Mouse (Mus musculus): ENCODE measurements around the gene Hlf. TPM values are rescaled to one million over a fixed set of nuclear protein-coding genes. Genes with fewer than 3 reads are reported as not detected.

Hlf gene
- polyA plus RNA-seq, 1 experiment, result 0.54 TPM

GRCm38 (mm10) chr11:90347667-90348459 is 42.8 kb downstream of the Hlf start:
- Histone ChIP-seq H3K36me3 (ENCODE audit: control insufficient read depth, insufficient read depth, low read length) (no peaks in the 10 kb centered on the region), H3K4me1 (ENCODE audit: control insufficient read depth, insufficient read depth, insufficient read length) (no peaks in the 10 kb centered on the region), H3K27me3 (ENCODE audit: control insufficient read depth, insufficient read depth, low read length) (no peaks in the 10 kb centered on the region), H3K27ac (ENCODE audit: insufficient read depth, low read length) (no peak overlapping the region), H3K4me3 (ENCODE audit: extremely low read depth, insufficient read depth, insufficient read length) (no peak overlapping the region)
- TF ChIP-seq CTCF (IDR thresholded peaks at IDR 0.05; ENCODE audit: extremely low read depth, insufficient read depth, insufficient read length, insufficient replicate concordance), result no peak
- no peak for TF ChIP-seq POLR2A (IDR thresholded peaks at IDR 0.05; ENCODE audit: low read depth, low read length)
- no peak for DNase-seq (ENCODE audit: low read depth in 1 of 2, low spot score in 2 of 2)
- 49% methylated on average over 13 of the region's 13 CpGs for WGBS

DNA sequence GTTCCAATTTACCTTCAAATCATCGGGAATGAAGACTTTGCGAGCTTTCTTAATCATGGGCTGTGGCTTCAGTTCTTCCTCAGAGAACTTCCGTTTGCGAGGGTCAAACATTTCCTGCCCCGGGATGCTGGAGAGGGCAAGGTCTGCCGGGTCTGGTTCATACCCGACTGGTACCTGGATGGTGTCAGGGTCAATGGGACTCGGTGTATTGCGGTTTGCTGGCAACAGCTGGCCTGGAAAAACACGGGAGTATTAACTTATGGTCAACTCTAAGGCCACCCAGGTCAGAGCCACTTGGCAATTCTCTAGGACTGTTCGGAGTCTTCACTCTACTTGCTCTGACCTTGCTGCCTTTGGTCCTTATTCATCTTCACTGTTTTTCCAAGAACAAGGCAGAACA is 44.9 kb downstream of the Hlf start:
- TF ChIP-seq CTCF (IDR thresholded peaks at IDR 0.05; ENCODE audit: extremely low read depth, insufficient read depth, insufficient read length, insufficient replicate concordance), result no peak
- TF ChIP-seq POLR2A (IDR thresholded peaks at IDR 0.05; ENCODE audit: low read depth, low read length), result no peak
- no peak for DNase-seq (ENCODE audit: low read depth in 1 of 2, low spot score in 2 of 2)
- no peak overlapping the region for H3K27ac ChIP-seq (ENCODE audit: insufficient read depth, low read length)
- no peaks in the 10 kb centered on the region for H3K36me3 ChIP-seq (ENCODE audit: control insufficient read depth, insufficient read depth, low read length)
- H3K4me1 ChIP-seq (ENCODE audit: control insufficient read depth, insufficient read depth, insufficient read length), result no peaks in the 10 kb centered on the region
- no peak overlapping the region for H3K4me3 ChIP-seq (ENCODE audit: extremely low read depth, insufficient read depth, insufficient read length)
- H3K27me3 ChIP-seq (ENCODE audit: control insufficient read depth, insufficient read depth, low read length), result no peaks in the 10 kb centered on the region
- WGBS, result 93% methylated on average over 11 of the region's 11 CpGs

- no peaks in the 10 kb centered on the region for H3K36me3 ChIP-seq (ENCODE audit: control insufficient read depth, insufficient read depth, low read length)
- H3K4me1 ChIP-seq (ENCODE audit: control insufficient read depth, insufficient read depth, insufficient read length), result no peaks in the 10 kb centered on the region
- no peaks in the 10 kb centered on the region for H3K27me3 ChIP-seq (ENCODE audit: control insufficient read depth, insufficient read depth, low read length)
- no peak overlapping the region for H3K27ac ChIP-seq (ENCODE audit: insufficient read depth, low read length)
- WGBS, result 95% methylated on average over 5 of the region's 5 CpGs
- TF ChIP-seq CTCF (IDR thresholded peaks at IDR 0.05; ENCODE audit: extremely low read depth, insufficient read depth, insufficient read length, insufficient replicate concordance), result no peak
- TF ChIP-seq POLR2A (IDR thresholded peaks at IDR 0.05; ENCODE audit: low read depth, low read length), result no peak
- no peak for DNase-seq (ENCODE audit: low read depth in 1 of 2, low spot score in 2 of 2)
- H3K4me3 ChIP-seq (ENCODE audit: extremely low read depth, insufficient read depth, insufficient read length), result no peak overlapping the region
Observed at GRCm38 (mm10) chr11:90342858-90343257, 47.8 kb downstream of the Hlf start.

DNA sequence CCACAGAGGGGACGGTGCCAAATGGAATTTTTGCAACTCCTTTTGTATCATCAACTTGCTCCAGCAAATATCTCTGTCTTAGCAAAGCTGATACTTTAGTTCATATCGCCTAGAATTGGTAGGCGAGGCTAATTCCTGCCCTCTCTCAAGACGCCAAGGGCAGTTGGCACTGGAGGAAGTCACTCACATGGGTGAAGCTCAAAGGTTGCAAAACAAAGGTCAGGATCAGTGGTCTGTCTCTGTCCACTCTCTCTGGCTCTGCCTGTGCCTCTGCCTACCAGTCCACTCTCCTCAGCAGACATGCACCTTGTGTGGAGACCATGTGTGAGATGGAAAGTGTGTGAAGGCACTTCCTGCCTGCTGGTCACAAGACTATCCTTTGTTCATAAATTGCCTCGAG is 48.4 kb downstream of the Hlf start:
- H3K36me3 ChIP-seq (ENCODE audit: control insufficient read depth, insufficient read depth, low read length), result no peaks in the 10 kb centered on the region
- no peak overlapping the region for H3K27ac ChIP-seq (ENCODE audit: insufficient read depth, low read length)
- 77% methylated on average over 5 of the region's 5 CpGs for WGBS
- no peaks in the 10 kb centered on the region for H3K4me1 ChIP-seq (ENCODE audit: control insufficient read depth, insufficient read depth, insufficient read length)
- TF ChIP-seq POLR2A (IDR thresholded peaks at IDR 0.05; ENCODE audit: low read depth, low read length) (no peak), CTCF (IDR thresholded peaks at IDR 0.05; ENCODE audit: extremely low read depth, insufficient read depth, insufficient read length, insufficient replicate concordance) (no peak)
- DNase-seq (ENCODE audit: low read depth in 1 of 2, low spot score in 2 of 2), result no peak
- H3K27me3 ChIP-seq (ENCODE audit: control insufficient read depth, insufficient read depth, low read length), result no peaks in the 10 kb centered on the region
- no peak overlapping the region for H3K4me3 ChIP-seq (ENCODE audit: extremely low read depth, insufficient read depth, insufficient read length)

DNA sequence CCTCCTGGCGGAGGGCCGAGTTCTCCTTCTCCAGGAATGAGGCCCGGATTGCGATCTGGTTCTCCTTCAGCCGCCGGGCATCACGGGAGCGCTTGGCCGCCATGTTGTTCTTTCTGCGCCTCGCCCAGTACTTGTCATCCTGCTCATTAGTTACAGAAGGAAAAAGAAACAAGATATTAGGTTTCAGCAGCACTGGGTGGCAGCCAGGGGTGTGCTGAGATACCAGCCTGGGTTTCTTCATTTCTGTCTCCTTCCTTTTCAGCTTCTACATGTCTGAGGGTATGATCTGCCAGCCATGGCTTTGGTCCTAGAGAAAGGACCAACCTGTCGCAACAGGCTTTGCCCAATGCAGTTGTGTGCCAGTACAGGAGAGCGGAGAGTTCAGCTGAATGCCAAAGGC is 49.9 kb downstream of the Hlf start:
- H3K27me3 ChIP-seq (ENCODE audit: control insufficient read depth, insufficient read depth, low read length), result no peaks in the 10 kb centered on the region
- H3K27ac ChIP-seq (ENCODE audit: insufficient read depth, low read length), result no peak overlapping the region
- no peaks in the 10 kb centered on the region for H3K4me1 ChIP-seq (ENCODE audit: control insufficient read depth, insufficient read depth, insufficient read length)
- no peak overlapping the region for H3K4me3 ChIP-seq (ENCODE audit: extremely low read depth, insufficient read depth, insufficient read length)
- H3K36me3 ChIP-seq (ENCODE audit: control insufficient read depth, insufficient read depth, low read length), result no peaks in the 10 kb centered on the region
- no peak for DNase-seq (ENCODE audit: low read depth in 1 of 2, low spot score in 2 of 2)
- TF ChIP-seq CTCF (IDR thresholded peaks at IDR 0.05; ENCODE audit: extremely low read depth, insufficient read depth, insufficient read length, insufficient replicate concordance), result no peak
- TF ChIP-seq POLR2A (IDR thresholded peaks at IDR 0.05; ENCODE audit: low read depth, low read length), result no peak
- WGBS, result 93% methylated on average over 13 of the region's 13 CpGs

DNA sequence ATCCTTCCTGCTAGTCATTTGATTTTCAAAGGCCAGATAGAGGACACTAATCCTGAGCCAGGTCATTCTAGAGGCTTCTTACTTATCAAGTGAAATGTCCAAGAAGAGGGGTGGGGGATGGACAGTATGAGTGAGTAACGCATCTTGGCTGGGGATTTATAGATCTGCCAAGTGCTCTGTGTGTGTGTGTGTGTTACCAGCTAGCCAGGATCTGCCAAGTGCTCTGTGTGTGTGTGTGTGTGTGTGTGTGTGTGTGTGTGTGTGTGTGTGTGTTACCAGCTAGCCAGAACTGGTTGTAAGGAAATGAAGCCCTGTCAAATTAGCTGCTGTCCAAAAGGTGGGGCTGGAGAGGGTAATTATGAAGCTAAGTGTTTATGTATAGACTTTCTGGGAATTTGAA is 55.9 kb downstream of the Hlf start:
- Histone ChIP-seq H3K4me1 (ENCODE audit: control insufficient read depth, insufficient read depth, insufficient read length) (no peaks in the 10 kb centered on the region), H3K36me3 (ENCODE audit: control insufficient read depth, insufficient read depth, low read length) (no peaks in the 10 kb centered on the region), H3K27ac (ENCODE audit: insufficient read depth, low read length) (no peak overlapping the region), H3K27me3 (ENCODE audit: control insufficient read depth, insufficient read depth, low read length) (no peaks in the 10 kb centered on the region), H3K4me3 (ENCODE audit: extremely low read depth, insufficient read depth, insufficient read length) (no peak overlapping the region)
- TF ChIP-seq POLR2A (IDR thresholded peaks at IDR 0.05; ENCODE audit: low read depth, low read length) (no peak), CTCF (IDR thresholded peaks at IDR 0.05; ENCODE audit: extremely low read depth, insufficient read depth, insufficient read length, insufficient replicate concordance) (no peak)
- DNase-seq (ENCODE audit: low read depth in 1 of 2, low spot score in 2 of 2), result no peak
- WGBS, result 71% methylated on average over 1 of the region's 1 CpGs

- H3K27me3 ChIP-seq (ENCODE audit: control insufficient read depth, insufficient read depth, low read length), result no peaks in the 10 kb centered on the region
- H3K36me3 ChIP-seq (ENCODE audit: control insufficient read depth, insufficient read depth, low read length), result no peaks in the 10 kb centered on the region
- 84% methylated on average over 4 of the region's 4 CpGs for WGBS
- H3K4me1 ChIP-seq (ENCODE audit: control insufficient read depth, insufficient read depth, insufficient read length), result no peaks in the 10 kb centered on the region
- no peak for TF ChIP-seq CTCF (IDR thresholded peaks at IDR 0.05; ENCODE audit: extremely low read depth, insufficient read depth, insufficient read length, insufficient replicate concordance)
- no peak for TF ChIP-seq POLR2A (IDR thresholded peaks at IDR 0.05; ENCODE audit: low read depth, low read length)
- H3K4me3 ChIP-seq (ENCODE audit: extremely low read depth, insufficient read depth, insufficient read length), result no peak overlapping the region
- no peak for DNase-seq (ENCODE audit: low read depth in 1 of 2, low spot score in 2 of 2)
- H3K27ac ChIP-seq (ENCODE audit: insufficient read depth, low read length), result no peak overlapping the region
Observed at GRCm38 (mm10) chr11:90332737-90333136, 58.0 kb downstream of the Hlf start.

Data from spleen, adult 2 months (tissue).